Mouse (Mus musculus) cortical plate, adult 2 months (tissue): ENCODE data around the gene Cpsf6.

ENCODE experiments used
- CTCF ChIP-seq: fragments of 200-500 bp; IDR thresholded peaks from 2 replicates; pipeline ENCODE4 v1.5.1; 2011; ENCODE audit warnings: mild to moderate bottlenecking, control low read depth, low read length; ENCODE audit not compliant: insufficient read depth; ENCODE audit errors: extremely low read depth
- POLR2A ChIP-seq: fragments of 200-500 bp; IDR thresholded peaks from 2 replicates; pipeline ENCODE4 v1.6.1; 2011; ENCODE audit warnings: mild to moderate bottlenecking, low read length, control low read depth; ENCODE audit not compliant: insufficient read depth; ENCODE audit errors: extremely low read depth

GRCm38 (mm10) chr10:117313133-117313532 lies 66.7 kb downstream of the Cpsf6 start:
- TF ChIP-seq CTCF: no peak
- no peak for TF ChIP-seq POLR2A
